Mouse (Mus musculus) regulatory T cell (primary cell): ENCODE results near the gene R3hdm2.

ENCODE experiments used
- in situ Hi-C: fragments of 300-600 bp; cut with MboI, MseI; formaldehyde crosslinking; loops from one replicate; pipeline ENCODE4 v1.15.1; 2025; ENCODE audit warnings: high pct_unique_total_duplicates

R3hdm2 gene

DNA sequence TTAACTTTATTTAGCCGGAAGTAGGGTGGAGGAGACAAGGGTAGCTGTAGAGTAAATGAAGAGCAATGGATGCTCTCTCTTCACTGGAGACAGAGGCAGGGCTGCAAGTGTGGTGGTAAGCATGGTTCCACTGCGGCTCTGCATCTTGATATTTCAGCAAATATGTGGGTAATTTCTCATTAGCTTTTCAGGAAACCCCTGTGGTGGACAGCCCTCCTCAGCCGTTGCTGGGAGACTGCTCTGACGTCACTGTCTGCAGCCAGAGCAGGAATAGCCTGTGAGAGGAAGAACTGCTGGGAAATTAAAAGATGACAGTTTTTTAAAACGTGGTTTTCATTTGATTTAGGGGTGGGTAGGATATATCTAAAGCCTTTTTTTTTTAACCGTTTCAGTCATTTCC lies 41.9 kb downstream of the R3hdm2 start:
- in situ Hi-C loops: no loop called here

DNA sequence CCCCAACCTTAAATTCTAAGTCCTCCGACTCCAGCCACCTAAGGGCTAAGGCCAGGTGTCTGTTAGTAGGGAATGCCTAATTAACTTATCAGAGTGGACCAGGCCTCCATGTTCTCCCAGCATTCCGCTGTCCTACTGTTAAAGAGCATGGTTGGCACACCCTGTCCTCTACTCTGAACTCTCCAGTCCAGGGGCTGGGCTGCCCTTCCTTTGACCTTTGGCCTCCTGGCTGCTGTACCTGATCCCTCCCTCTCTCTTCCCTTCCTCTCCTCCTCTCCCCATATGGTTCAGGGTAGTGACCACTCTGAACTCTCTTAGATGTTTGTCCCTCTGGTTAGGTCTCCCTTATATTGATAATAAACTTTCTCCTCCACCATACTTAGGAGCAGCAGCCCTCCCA lies 45.7 kb downstream of the R3hdm2 start:
- in situ Hi-C loops: no loop called here

DNA sequence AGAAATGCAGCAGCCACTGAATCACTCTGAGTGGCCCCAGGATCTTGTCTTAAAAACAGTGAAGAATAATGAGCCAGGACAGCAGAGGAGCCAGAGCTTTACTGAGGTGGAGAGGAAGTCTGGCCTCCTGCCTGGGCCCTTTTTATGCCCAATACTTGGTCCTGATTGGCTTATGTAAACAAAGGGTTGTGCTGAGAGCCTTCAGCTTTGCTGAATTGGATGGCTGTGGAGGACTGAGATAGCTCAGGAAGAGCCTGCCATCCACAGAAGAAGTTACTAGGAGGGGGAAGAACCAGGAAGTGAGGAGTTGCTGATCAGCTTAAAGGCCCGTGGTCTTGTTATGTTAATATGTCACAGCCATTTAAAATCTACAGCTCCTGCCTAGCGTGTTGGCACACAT lies 46.5 kb downstream of the R3hdm2 start:
- in situ Hi-C loops: no loop called here

DNA sequence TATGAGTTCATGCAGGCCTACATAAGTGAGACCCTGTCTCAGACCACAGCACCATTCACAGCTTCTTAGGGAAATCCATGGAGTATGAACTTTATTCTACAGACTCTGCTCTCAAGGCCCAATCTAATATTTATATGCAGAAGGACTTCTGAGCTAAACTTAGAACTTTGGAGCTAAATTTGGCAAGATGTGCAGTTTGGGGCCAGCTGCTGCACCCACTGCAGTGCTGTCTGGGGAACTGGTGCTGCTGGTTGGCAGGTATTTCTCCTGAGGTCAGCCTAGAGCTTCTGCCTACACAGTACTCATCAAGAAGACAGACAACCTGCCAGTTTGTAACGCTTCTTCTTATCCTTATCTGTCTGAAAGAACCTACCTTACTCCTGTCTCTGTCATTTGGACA lies 47.0 kb downstream of the R3hdm2 start:
- in situ Hi-C loops: no loop called here

DNA sequence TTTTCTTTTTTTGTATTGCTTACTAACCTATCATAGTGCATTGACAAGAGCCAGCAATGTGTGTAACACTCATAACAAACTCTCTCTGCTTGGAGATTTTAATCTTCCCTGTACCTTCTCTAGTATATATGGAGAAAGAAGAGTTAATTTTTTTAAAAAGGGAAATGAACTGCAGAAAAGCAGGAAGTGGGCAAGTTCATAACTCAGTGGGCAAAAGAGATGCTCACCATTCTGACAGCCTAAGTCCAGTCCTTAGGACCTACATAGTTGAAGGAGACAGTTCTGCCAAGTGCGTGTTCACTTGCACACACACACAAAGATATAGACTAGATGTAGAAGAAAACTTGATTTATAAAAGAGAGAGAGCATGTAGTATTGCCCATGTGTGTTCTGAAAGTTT lies 47.9 kb downstream of the R3hdm2 start:
- in situ Hi-C loops: no loop called here

GRCm38 (mm10) chr10:127429538-127429937 lies 49.4 kb downstream of the R3hdm2 start:
- in situ Hi-C loops: no loop called here

DNA sequence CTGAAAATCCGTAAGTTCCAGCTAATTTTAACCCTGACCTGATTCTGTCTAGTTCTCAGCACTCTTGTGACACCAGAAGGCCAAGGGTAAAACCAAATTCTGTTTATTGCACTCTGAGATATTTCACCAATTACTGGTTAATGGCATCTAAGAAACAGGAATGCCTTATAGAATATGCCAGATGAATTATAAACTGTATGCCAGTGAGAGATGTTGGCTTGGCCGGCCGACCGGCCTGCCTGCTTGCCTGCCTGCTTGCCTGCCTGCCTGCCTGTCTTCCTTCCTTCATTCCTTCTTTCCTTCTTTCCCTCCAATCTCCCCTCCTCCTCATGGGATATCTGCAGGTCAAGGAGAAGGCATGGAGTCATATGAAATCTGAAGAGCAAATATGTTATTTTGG lies 52.3 kb downstream of the R3hdm2 start:
- in situ Hi-C loops: no loop called here

DNA sequence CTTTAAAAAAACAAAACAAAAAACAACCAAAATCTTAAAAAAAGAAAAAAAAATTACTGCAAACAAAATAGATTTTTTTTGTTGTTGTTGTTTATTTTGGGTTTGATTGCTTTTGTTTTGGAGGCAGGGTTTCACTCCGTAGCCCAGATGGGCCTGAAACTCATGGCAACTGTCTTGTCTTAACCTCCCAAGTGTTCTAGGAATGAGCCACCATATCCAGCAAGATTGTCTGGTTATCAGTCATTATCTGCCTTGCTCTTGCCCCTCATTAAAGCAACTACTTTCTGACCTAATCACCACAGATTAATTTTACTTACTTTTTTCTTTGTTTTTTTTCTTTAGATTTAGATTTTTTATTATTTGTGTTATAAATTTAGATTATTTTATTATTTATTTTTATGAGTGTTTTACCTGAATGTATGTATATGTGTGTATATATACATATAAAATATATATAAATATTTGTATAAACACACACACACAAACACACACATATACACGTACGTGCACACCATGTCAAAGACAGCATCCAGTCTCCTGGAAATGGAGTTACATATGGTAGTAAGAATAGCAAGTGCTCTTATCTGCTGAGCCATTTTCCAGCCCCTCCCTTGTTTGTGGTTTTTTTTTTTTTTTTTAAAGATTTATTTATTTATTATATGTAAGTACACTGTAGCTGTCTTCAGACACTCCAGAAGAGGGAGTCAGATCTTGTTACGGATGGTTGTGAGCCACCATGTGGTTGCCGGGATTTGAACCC lies 57.4 kb downstream of the R3hdm2 start:
- in situ Hi-C loops: no loop called here

DNA sequence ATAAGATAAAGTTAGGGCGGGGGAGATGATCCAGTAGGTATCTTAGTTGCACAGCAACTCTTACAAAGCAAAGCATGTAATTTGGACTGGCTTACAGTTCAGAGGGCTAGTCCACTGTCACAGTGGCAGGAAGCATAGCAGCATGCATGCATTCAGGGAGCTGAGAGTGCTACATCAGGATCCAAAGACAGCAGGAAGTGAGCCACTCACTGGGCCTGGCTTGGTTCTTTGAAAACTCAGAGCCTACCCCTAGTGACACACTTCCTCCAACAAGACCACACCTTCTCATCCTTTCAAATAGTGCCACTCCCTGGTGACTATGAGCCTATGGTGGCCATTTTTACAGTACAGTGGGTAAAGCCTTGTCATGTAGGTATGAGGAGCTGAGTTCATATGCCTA lies 73.6 kb downstream of the R3hdm2 start:
- in situ Hi-C loops: no loop called here

- in situ Hi-C loops: no loop called here
Measured at GRCm38 (mm10) chr10:127462411-127463096, 82.4 kb downstream of the R3hdm2 start.

DNA sequence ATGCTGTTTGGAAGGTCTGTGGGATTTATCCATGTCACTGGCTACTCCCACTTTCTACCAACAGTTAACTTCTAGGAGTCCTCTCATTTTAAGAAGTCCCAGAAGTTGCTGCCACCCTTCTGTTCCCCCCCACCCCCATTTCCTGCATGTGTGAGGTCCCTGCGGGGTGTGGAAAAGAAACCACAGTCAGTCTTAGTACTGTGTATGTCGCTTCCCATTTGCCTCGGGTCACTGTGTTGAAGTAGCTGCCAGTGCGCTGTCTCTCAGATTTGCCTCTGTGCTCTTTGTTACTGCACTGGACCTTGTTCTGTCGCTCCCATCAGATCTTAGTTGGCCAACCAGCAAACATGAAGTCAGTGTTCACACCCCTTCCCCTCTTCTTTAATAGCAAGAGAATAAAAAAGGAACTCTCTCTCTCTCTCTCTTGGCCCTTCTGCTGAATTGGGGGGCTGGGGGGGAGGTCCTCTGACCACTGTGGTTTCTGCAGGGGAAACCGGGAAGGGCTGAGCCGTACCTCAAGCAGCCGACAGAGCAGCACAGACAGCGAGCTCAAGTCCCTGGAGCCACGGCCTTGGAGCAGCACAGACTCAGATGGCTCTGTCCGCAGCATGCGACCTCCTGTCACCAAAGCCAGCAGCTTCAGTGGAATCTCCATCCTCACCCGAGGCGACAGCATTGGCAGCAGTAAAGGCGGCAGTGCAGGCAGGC lies 91.3 kb downstream of the R3hdm2 start:
- in situ Hi-C loops: no loop called here

DNA sequence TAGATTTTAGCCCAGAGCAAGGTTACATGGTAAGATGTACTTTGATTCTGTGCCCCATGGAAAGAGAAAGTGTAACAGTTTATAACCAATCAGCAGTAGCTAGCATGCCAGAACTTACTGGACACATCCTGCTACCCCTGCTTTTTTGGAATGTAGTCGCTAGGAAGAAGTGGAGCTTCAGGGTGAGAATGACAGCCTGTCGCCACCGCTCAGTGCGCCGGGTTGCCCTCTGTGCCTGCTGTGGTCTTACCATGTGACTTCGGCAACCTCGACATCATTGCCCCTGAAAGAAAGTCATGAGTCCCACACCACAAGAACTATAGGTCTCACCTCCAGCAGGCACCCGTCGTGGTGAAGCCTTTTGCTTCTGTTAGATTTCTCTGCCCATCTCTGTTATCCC lies 92.6 kb downstream of the R3hdm2 start:
- in situ Hi-C loops: no loop called here

GRCm38 (mm10) chr10:127475175-127475574 lies 95.0 kb downstream of the R3hdm2 start:
- in situ Hi-C loops: no loop called here

DNA sequence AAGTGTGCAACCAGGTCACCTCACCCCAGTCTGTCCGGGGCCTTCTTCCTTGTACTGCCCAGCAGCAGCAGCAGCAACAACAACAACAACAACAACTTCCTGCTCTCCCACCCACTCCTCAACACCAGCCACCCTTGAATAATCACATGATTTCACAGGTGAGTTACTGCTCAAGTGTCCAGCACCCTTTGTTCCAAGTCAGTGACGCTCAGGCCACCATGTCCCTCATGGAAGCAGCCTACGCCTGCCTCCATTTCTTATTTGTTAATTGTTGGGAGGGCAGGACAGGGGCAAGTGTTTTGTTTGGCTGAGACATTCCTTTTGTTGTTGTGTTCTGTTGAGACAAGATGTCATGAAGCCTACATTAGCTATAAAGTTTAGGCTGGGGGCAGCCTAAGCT lies 96.4 kb downstream of the R3hdm2 start:
- in situ Hi-C loops: no loop called here

- in situ Hi-C loops: no loop called here
Measured at GRCm38 (mm10) chr10:127477301-127477700, 97.2 kb downstream of the R3hdm2 start.

GRCm38 (mm10) chr10:127479131-127479530 lies 99.0 kb downstream of the R3hdm2 start:
- in situ Hi-C loops: no loop called here

DNA sequence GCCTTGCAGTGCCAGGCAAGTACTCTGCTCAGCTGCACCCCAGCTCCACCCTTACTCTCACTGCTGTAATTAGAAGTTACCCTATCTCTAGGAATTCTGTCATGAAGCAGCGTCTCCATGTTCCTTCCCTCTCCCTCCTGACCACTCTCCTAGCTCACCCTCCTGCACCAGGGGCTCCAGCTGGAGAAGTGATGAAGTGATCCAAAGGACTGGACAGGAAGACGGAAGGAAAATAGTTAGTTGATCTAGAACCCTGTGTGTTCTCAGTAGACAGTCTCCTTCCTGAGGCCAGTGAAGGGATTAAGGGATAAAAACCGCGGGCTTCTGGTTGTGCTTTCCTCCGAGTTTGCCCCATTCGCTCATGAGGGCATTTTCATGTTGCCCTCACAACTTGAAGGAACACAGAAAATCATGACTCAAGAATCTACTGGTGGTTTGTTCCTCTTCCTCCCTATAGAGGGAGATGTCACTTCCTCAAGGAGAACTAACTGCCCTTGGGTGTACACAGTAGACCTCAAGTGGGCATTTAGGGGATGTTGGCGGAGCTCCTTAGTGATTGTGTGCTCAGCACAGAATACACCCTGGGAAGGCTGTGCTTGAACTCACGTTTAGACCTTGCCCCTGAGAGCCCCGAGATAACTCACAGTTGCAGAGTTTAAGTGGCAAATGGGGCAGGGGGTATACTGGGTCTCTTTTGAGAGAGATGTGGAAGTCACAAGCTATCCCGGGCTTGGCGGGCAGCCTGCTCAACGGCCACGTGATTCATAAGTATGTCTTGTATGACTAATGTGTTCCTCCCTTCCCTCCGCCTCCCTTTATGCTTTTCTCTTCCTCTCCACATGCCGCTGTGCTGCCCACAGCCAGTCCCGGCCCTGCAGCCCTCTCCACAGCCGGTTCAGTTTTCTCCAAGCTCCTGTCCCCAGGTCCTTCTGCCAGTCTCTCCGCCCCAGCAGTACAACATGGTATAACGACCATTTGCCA lies 101.0 kb downstream of the R3hdm2 start:
- in situ Hi-C loops: no loop called here

GRCm38 (mm10) chr10:127485235-127485634 lies 105.1 kb downstream of the R3hdm2 start:
- in situ Hi-C loops: no loop called here

DNA sequence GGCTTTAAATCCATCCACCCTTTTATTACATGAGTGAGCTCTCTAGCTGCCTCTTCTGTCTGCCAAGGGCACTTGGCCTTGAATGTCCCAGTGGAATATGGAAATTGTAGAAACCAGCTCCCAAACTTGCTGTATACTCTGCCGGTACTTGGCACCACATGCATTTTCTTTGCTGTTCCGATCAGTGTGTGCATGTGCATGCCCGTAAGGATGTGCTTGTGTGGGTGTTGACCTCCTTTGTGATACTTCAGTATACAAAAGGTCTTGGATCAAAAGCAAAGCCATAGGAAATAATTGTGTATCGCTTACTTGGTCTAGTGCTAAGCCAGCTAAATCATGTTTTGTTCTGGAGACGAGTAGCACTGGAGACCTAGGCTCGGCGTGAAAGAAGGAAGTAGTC lies 108.7 kb downstream of the R3hdm2 start:
- in situ Hi-C loops: no loop called here

GRCm38 (mm10) chr10:127490160-127491127 lies 110.3 kb downstream of the R3hdm2 start:
- in situ Hi-C loops: no loop called here
